Mouse (Mus musculus) urinary bladder, adult 18-20 months (tissue): Measurements from ENCODE around the gene Zmynd15.
"Not testable (repeated sequence)": the region's sequence is repeated elsewhere in the genome, so short reads cannot be mapped to it uniquely, and the experiment has no call there.

ENCODE experiments used
- DNase-seq, 2 experiments: peaks; one replicate each; pipeline ENCODE4 v3.0.0; 2022; ENCODE audit warnings: low spot score in 2 of 2, mixed read lengths in 2 of 2

Zmynd15 gene

DNA sequence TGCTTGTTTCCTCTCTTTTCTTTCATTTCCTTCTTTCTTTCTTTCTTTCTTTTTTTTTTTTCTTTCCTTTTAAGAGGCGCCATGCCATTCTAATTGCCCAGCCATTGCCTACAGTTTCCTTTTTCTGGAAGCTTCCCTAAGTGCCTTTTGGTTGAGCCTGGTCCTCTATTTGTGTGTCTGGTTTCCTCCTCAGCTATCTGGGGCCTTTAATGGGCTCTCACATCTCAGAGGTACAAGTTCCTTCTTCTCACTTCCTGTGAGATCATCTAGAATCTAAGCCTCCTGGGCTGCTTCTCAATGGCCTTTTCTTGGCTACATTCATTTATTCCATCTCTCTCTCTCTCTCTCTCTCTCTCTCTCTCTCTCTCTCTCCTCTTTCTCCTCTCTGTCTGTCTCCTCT is 11.9 kb upstream of the Zmynd15 start:
- DNase-seq = no peak

DNA sequence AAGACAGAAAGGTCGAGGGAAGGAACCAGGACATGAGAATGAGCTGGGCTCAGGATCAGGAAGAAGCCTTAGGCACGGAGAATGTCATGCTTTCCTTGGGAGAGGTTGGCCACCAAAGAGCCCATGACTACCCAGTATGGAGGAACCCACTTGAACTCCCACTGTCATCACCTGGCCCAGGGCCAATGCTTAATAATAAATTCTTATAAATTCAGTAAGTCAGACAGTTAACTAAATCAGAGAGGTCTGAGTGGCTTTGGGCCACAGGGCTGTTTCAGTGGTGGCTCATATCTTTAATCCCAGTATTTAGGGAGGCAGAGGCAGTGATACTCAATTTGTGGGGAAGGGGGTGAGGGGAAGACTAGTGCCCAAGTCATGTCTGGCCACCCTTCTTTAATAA is 8.3 kb upstream of the Zmynd15 start:
- no peak for DNase-seq

DNA sequence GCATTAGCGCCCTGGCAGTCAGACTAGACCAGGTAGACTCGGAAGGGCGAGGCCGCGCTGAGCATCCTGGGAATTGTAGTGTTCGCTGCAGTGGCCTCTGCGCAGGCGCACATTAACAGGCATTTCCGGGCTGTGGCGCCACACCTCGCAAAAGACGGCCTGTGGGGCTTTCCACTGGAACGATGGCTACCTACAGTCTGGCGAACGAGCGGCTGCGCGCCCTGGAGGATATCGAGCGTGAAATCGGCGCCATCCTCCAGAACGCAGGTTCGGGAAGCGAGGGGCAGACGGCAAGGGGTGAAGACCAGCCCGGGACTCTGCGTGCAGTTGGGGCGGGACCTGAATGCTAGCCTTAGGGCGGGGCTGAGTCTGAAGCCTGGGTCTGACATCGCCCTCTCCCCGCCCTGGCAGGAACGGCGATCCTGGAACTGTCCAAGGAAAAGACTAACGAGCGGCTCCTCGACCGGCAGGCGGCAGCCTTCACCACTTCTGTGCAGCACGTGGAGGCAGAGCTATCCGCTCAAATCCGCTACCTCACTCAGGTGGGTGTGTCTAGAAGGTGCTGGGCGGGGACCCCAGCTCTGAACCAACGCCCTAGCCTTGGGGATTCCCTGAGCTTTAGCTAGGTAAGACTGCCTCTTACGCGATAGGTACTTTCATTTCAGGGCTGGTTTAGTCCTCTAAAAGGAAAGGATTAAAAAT is 7.3 kb upstream of the Zmynd15 start, which contains the start of gene Med11:
Med11 (plus strand) TSS at position 123 of the 702 bp plus-strand sequence.
- peak; percentile 97 to 98 for DNase-seq

DNA sequence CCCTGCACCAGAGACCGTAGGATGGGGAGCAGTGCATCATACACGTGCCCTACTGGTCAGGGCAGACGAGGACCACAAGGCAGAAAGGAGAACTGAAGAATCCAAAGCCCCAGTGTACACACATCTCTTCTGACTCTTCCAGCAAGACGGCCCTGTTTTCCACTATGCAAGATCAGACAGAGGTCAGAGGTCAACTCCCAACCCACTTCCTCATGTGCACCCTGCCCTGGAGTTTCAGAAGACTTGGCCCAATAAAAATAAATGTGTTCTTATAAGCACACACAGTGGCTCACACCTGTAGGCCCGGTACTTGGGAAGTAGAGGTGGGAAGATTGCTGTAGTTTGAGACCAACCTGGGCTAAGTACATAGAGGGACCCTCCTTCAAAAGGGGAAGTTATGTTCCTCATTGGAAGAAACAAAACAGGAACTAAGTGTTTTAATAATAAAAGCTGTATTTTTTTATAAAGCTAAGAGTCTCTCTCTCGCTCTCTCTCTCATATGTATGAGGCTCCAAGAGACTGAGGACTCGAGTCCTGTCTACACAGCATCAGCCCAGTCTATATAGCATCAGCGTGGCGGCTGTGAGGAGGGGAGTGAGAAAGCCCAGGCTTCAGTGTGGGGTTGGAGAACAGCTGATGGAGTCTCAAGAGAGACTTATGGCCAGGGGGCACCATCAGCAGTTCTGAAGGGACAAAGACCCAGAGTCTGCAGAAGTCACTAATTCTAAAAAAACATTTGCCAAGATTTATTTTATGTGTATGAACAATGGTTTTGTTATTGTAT is 5.8 kb upstream of the Zmynd15 start:
- DNase-seq = no peak

DNA sequence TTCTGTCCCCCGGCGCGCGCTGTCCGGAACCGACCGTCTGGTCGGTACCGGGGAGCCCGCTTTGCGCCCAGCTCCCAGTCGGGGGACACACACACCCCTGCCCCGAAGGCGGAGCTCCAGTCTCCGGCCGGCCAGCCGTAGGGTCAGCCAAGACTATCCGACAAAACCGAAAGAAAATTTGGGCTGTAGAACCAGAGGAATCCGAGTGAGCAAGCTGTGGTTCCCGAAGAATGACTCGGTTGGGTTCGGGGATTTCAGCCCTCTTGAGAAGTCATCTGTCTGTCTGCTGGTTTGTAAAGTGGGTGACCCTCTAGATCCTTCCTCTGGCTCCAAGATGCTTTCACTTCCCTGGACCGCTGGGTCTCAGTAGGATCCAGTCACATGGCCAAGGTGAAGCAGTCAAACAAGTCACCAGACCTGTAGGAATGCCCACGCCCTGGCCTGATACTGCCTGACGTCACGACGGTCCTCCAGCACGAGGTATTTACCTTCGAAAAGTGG is 418 bp downstream of the Zmynd15 start, which contains the start of gene Cxcl16:
Cxcl16 (minus strand) TSS at position 384 of the 501 bp plus-strand sequence.
- DNase-seq = peak; percentile 45 to 51

DNA sequence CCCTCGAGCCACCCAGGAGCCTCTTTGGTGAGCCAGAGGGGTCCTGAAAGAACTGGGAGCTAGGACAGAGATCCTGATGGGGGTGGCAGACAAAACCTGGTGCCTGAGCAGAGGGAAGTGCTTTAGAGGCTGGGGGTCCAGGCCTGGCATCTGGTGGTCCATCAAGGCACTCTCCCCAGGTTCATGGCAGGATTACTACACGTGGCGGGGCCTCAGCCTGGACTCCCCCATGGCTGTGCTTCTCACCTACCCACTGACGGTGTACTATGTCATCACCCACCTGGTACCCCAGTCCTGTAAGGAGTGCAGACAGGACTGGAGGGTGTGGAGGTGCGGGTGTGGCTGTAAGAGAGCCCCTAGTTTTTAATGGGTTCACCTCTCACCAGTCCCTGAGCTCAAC is 4.7 kb downstream of the Zmynd15 start:
- DNase-seq = no peak

DNA sequence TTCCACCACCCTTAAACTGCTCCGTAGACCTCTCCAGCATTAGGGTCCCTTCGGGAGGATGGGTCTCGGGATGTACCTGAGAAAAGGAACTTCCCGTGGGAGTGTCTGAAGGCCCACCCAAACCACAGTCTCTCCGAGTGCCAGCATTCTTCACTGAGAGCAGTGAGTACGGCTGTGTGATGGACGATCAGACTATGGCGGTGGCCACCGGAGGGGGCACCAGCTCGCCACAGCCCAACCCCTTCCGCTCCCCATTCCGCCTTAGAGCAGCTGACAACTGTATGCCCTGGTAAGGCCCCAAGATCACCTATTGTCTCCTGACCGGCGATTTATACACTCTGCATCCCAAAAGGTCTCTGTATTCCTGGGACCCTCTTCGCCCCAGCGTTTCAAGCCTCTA is 6.0 kb downstream of the Zmynd15 start:
- DNase-seq = no peak

DNA sequence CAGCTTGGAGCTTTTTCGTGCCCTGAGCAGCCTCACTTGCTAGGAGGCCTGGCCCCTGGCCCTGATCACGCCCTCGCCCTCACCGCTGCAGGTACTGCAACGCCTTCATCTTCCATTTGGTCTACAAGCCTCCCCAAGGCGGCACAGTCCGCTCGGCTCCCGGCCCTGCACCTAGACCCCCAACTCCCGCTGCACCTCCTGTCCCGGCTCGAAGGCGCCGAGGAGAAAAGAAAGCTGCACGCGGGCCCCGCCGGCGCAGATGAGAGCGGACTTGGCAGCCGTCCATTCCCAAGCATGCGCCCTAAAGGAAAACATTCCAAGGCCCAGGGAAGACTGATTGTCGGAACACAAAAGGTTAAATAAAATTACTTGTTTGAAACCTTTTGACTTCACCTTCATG is 6.6 kb downstream of the Zmynd15 start:
- no peak for DNase-seq

DNA sequence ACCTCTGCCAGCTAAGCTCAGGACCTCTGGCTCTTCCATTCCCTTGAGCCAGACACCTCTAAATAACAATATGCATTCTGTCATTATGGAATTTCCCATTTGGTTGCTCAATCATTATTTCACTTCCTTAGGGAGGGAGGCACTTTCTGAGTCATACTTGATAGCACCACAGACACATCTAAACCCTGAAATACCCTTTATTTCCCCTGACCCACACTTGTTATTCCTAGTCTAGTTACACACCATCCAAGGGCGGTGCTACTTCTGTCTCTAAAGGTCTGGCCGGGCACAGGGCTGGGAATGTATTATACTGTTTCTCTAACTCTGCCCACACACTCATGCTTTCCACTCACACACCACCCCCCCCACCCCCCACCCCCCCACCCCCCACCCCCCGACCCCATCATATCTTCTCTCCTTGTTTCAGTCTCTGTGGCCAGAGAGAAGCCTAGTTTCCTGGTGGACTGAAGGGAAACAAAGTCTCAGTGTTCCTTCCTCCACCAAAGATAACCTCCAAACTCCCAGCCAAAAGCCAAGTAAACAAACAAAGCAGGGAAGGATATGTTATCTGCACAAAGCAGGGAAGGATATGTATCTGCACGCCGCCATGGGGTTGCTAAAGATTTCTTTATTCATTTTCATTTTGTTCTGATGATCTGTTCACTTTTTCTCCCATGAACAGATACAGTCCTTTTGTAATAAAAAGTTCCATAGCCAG is 8.8 kb downstream of the Zmynd15 start:
- DNase-seq = no peak

DNA sequence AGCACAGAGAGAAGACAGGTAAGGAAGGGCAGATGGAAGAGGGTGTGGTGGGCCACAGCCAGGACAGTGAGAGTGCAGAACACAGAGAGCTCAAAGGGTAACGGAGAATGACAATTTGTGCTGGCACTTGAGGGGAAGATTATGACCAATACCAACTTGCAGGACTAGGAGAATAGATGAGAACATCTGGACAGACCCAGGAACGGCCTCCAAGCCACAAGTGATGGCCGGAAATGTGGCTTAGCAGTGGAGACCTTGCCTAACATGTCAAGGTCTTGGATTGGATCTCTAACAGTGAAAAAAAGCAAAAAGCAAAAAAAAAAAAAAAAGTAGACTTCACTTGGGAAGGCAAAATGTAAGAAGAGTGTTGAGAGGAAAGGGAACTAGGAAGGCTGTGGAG is 10.5 kb downstream of the Zmynd15 start:
- DNase-seq = no peak

DNA sequence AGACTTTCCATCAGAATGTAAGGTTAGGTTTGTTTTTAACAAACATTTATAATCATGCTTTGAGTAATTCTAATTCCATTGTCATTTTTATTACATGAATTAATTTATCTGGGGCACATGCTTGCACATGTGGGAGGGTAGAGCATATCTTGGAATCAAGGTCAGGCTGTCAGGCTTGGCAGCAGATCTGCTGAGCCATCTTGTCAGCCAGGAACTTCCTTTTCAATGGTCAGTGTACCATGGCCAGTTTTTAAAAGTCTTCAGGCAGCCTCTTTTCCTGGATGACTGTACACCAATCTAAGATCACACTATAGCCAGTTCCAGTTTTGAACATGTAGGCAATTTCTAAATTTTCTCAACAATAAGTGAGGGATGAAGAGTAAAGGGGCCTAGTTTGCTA is 13.5 kb downstream of the Zmynd15 start:
- DNase-seq = no peak

DNA sequence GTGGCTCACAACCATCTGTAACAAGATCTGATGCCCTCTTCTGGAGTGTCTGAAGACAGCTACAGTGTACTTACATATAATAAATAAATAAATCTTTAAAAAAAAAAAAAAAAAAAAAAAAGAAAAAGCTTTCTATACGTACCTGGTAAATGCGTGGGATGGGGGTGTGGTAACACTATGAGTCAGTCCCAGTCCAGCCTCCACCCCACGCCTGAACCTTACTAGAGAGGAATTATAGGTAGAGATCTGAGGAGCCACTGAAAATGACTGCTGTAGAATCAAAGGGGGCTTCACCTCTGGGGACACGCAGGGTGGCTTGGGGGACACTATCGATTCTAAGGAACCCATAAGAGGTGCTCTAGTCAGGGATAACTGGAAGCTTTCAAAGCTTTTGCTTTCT is 14.1 kb downstream of the Zmynd15 start:
- DNase-seq = not testable (repeated sequence)

DNA sequence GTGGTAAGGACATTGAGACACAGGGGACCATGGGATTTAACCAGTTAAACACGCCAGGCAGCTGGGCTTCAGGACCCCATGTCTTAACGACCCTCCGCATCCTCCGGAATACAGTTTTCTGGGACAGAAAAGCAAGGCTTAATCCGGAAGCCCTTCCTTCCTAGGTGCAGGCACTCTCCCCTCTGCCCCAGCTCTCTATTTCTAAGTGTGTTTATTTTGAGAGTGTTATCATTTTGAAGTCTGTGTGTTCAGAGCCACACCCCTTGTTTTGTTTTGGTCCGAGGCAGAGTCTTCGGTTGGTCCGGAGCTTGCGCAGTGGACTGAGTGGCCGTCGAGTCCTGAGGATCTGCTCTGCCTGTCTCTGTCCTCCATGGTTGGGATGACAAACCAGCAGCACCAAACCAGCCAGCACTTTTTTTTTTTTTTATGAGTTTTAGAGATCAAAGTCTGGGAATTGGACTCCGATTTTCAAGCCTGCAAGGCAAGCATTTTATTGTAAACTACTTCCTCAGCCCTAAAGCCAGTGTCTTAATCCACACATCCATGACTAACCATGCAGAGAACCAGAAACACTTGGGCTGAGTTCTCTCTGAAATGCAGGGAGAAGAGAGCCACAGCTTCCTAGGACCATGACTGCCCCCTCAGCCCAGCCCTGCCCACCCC is 15.8 kb downstream of the Zmynd15 start:
- DNase-seq = no peak

DNA sequence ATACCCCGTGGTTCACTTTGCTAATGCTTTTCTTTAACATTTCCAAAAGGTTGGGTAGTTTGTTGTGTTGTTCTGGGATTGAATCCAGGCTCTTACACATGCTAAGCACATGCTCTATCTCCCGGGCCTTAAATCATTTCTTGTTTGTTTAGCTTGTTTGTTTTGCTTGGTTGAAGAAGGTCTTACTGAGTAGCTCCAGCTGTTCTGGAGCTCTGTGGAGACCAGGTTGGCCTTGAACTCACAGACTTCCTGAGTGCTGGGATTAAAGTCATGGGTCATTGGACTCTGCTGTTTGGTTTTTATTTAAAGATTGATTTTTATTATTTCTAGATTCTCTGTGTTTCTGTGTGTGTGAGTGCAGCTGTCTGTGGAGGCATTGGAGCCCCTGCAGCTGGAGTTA is 26.3 kb downstream of the Zmynd15 start:
- DNase-seq = no peak

DNA sequence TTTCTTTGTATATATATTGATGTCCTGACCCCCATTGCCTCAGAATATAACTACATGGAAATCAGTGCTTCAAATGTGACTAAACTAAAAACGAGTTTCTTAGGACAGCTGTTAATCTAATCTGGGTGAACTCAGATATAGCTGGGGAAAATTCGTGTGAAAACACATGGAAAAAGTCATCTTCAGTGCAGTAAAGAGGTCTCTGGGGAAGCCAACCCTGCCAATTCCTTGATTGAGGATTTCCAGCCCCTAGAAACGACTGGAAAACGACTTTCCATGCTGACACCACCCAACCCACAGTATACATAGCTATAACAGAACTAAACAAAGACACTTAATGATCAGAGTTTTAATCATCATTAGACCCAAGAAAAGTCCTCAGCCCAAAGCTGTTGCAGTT is 28.6 kb downstream of the Zmynd15 start:
- DNase-seq = no peak

DNA sequence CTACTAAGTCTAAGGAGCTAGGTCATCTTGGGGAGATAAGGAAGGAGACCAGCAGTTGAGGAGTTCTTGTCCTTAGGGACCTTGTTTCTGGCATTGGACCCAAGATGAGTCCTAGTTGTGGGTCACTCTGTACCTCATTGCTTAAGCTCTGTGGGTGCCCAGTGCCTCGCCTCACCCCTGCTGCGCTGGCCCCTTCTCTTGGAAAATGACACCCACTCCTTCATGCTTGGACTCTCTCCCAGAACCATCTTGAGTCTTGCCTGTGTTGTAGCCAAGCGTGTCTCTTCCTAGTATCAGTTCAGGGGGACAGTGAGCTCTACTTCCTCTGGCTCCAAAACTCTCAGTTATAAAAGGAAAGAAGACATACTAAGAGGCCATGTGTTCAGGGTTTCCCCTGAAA is 29.9 kb downstream of the Zmynd15 start:
- no peak for DNase-seq

DNA sequence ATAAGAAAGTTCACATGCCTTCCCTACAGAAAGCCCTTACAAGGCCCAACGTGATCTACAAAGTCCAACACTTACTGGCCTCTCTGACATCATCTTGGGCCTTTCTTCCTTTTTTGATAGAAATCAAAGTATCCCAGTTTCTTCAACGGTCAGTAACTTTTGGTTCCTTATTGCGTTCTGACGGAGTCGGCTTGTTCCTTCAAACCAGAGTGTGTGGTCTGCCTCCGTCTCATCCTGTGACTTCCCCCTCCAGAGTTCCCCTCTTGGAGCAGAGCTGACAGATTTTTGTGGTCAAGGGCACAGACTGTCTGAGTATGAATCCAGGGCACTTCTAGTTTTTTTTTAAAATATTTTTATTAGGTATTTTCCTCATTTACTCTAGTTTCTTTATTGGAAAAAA is 30.5 kb downstream of the Zmynd15 start:
- DNase-seq = no peak

DNA sequence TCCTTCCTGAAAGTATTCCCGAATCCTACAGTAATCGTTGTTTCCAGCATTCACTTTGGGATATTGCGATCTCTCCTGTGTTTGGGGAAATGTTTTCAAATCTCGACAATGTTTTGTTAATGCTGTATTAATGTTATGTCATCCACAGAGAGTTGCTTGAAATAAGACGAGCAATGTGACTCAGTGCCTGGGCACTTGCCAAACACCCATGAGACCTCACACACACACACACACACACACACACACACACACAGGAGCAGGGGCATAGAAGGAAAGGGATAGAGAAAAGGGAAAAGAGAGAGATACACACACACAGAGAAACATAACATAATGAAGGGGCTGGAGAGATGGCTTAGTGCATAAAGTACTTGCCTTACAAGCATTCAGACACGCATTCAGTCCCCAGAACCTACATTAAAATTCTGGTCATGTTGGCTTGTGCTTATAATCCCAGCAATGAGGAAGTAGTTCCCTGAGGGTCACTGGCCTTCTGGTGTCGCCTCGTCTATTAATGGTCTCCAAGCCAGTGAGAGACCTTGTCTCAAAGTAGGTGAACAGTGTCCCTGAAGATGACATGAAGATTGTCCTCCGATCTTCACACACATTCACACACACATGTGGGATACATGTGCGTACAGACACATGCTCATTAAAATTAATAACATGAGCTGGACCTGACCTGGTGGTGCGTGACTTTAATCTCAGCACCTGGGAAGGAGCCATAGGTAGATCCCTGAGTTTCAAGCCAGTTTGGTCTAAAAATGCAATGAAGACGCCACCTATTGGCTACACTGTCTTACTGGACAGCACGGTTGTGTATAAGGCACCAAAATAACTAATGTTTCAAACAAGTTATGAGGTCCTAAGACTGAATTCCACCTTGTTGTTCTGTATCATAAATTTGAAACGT is 40.6 kb downstream of the Zmynd15 start:
- DNase-seq = no peak

DNA sequence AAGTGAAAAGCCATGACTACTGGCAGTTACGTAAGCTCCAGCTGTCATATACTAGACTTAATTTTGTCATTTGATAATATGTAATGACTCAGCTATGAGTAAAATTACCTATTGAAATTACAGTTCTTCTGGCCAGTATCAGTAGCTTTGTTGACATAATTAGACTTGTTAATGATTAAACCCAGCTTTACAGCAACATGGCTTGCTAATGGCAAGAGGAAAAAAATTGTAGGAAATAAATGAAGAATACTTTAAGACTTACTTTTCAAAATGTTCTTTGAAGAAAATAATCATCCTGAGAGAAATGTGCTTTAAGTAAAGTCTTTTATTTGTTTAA is 41.2 kb downstream of the Zmynd15 start:
- DNase-seq = no peak

DNA sequence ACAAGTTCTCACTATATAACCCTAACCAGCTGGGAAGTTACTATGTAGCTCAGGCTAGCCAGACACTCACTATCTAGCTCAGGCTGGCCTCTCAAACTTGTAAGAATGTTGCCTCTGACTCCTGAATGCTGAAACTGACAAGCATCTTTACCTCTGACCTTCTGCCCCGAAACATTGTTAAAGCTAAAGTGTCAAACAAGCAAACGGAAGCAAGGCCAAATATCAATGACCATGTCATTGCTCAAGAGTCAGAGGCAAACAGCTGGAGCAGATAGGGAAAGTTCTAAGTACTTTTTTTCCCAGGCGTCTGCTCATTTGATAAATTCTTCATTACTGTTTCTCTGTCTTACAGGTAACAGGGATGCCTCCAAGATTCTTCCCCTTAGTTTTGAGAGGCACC is 42.8 kb downstream of the Zmynd15 start:
- no peak for DNase-seq

DNA sequence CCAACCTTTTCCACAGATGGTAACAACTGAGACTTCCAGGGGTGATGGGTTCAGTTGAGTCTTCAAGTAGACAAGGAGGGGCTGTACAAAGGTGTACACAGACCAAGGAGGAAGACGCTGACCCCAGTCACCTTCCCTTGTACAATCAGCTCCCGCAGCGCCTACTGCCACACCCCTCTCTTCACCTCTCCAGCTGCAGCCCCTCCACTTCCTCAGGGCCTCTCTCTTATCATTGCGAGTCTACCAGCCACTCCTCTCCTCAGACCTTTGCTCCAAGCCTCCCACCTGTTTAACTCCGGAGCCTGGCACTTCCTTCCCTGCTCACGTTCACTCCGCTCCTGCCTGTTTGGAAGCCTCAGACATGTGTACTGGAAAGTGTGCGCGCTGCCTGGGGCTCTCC is 45.7 kb downstream of the Zmynd15 start, which contains the start of gene Tm4sf5:
Tm4sf5 (plus strand) TSS at position 275 of the 400 bp plus-strand sequence.
- no peak for DNase-seq
